Mouse (Mus musculus) intestine, postnatal 0 days (tissue): ENCODE measurements at regions not wholly inside any gene's neighbourhood (a gene's known extent, or its start where the extent isn't known, plus 50 kb on each side); places are given as distances from the start of the nearest gene placed in this dataset.
"Not testable (repeated sequence)": the region's sequence is repeated elsewhere in the genome, so short reads cannot be mapped to it uniquely, and the experiment has no call there.

ENCODE experiments used
- ATAC-seq: fragments of 200-750 bp; cut with Nextera tagmentation; 2 replicates; pipeline ENCODE4 v1.8.0; 2017; ENCODE audit warnings: mild to moderate bottlenecking, moderate TSS enrichment, moderate library complexity
- H3K27ac ChIP-seq: fragments of 300-500 bp; sonication (generic); 2 replicates; pipeline ENCODE4 v1.5.1; 2014; ENCODE audit warnings: mild to moderate bottlenecking, low read depth, low read length, moderate library complexity
- H3K27me3 ChIP-seq: fragments of 300-500 bp; sonication (generic); replicated peaks from 2 replicates; pipeline ENCODE4 v1.6.1; 2014; ENCODE audit warnings: low read length, mixed read lengths; ENCODE audit not compliant: control insufficient read depth, insufficient read depth
- H3K36me3 ChIP-seq: fragments of 300-500 bp; sonication (generic); 2 replicates; pipeline ENCODE4 v1.6.1; 2014; ENCODE audit warnings: mild to moderate bottlenecking, moderate library complexity; ENCODE audit not compliant: control insufficient read depth, insufficient read depth
- H3K4me1 ChIP-seq: fragments of 300-500 bp; sonication (generic); replicated peaks from 2 replicates; pipeline ENCODE4 v1.6.1; 2014; ENCODE audit warnings: antibody characterized with exemption, low read length, mixed read lengths; ENCODE audit not compliant: control insufficient read depth, insufficient read depth
- H3K4me2 ChIP-seq: fragments of 300-500 bp; sonication (generic); replicated peaks from 2 replicates; pipeline ENCODE4 v1.6.1; 2014; ENCODE audit warnings: low read depth, mild to moderate bottlenecking, moderate library complexity
- H3K4me3 ChIP-seq: fragments of 300-500 bp; sonication (generic); 2 replicates; pipeline ENCODE4 v1.5.1; 2014; ENCODE audit warnings: low read depth, low read length
- H3K9ac ChIP-seq: fragments of 300-500 bp; sonication (generic); 2 replicates; pipeline ENCODE4 v1.6.1; 2014; ENCODE audit warnings: mild to moderate bottlenecking, low read depth, low read length
- H3K9me3 ChIP-seq: fragments of 300-500 bp; sonication (generic); 2 replicates; pipeline ENCODE4 v1.6.1; 2016; ENCODE audit warnings: mixed run types; ENCODE audit not compliant: control insufficient read depth
- CTCF ChIP-seq: sonication (generic); IDR thresholded peaks from 2 replicates; pipeline ENCODE4 v1.5.1; 2016; ENCODE audit warnings: low read depth, mild to moderate bottlenecking, control low read depth, antibody characterized with exemption, moderate library complexity
- WGBS: fragments of 180-500 bp; shearing (Covaris S2); extraction: QIAGEN DNeasy Blood & Tissue Kit; methylation state at CpG from one replicate; pipeline ENCODE4 v1.1.7; 2014; 5-methylcytosine and 5-hydroxymethylcytosine counted together

GRCm38 (mm10) chr1:43301866-43302571 lies 105.2 kb upstream of the Fhl2 start:
- H3K36me3 ChIP-seq: no peaks in the 10 kb centered on the region
- no peak overlapping the region for H3K9ac ChIP-seq
- H3K9me3 ChIP-seq: no peaks in the 10 kb centered on the region
- WGBS: 62% methylated on average over 7 of the region's 7 CpGs
- ATAC-seq: no peak
- no peaks in the 10 kb centered on the region for H3K27me3 ChIP-seq
- H3K4me1 ChIP-seq: 0 out of 2 replicates have a peak, but pooled peaks cover 4% of the 10 kb centered on the region
- no peak overlapping the region for H3K4me2 ChIP-seq
- no peak overlapping the region for H3K4me3 ChIP-seq
- no peak for TF ChIP-seq CTCF
- no peak overlapping the region for H3K27ac ChIP-seq

- no peak for ATAC-seq
- TF ChIP-seq CTCF: no peak
- Histone ChIP-seq H3K27ac (no peak overlapping the region), H3K9me3 (no peaks in the 10 kb centered on the region), H3K4me3 (no peak overlapping the region), H3K36me3 (no peaks in the 10 kb centered on the region), H3K4me1 (0 out of 2 replicates have a peak, but pooled peaks cover 4% of the 10 kb centered on the region), H3K4me2 (no peak overlapping the region), H3K9ac (no peak overlapping the region), H3K27me3 (no peaks in the 10 kb centered on the region)
- 77% methylated on average over 7 of the region's 7 CpGs for WGBS
Measured at GRCm38 (mm10) chr1:43302657-43303056, 105.9 kb upstream of the Fhl2 start.

- no peak overlapping the region for H3K9ac ChIP-seq
- H3K4me1 ChIP-seq: 0 out of 2 replicates have a peak, but pooled peaks cover 4% of the 10 kb centered on the region
- H3K27ac ChIP-seq: peak overlapping the region; percentile 75
- no peaks in the 10 kb centered on the region for H3K27me3 ChIP-seq
- no peaks in the 10 kb centered on the region for H3K9me3 ChIP-seq
- peak overlapping the region; percentile 27; the same call in 1 of the 2 replicates for H3K4me2 ChIP-seq
- H3K4me3 ChIP-seq: no peak overlapping the region
- H3K36me3 ChIP-seq: no peaks in the 10 kb centered on the region
- WGBS: 29% methylated on average over 9 of the region's 9 CpGs
- ATAC-seq: peak; percentile 93
- TF ChIP-seq CTCF: no peak
Measured at GRCm38 (mm10) chr1:43305349-43306278, 108.8 kb upstream of the Fhl2 start.

DNA sequence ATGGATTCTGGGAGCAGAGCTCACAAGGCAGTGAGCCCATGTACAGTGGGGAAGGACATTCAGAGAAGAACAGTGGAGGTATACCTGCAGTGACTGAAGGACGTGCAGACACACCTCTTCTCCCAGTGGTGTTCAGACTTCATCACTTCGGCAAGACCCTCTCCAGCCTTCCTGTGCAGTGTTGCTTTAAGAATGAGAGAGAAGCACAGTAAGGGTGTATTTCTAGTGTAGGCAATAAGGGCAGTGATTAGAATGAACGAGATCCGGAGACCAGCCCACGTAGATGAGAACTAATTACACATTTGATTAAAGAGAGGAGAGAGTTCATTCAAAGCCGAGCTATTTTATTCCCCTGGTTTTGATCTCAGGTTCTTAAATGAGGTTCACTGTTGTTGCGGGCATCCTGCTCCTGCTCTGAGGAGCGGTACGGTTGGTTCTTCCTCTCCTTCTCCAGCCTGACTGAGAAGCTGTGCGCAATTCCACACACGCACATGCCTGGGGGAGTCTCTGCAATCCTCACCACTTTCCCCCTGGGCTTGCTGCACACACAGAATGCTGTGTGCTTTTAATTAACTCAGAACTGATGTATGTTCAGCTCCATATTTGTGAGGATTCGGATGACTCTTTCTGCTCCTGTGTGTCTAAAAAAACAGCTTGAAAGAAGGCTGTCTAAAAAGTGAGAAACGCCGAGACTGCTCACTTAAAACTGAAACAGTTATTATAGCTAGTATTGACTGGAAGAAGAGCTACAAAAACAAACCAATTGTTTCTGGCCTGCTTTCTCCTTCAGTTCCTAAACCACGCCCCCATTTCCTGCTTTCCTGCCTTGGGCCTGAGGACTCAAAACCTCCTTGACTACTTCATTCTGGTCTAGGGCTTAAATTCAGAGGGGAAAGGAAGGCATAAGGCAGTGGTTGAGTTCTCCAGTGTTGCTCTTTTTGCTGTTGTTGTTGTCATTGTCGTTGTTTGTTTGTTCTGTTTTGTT lies 114.2 kb upstream of the Fhl2 start:
- 71% methylated on average over 16 of the region's 16 CpGs for WGBS
- Histone ChIP-seq H3K27me3 (no peaks in the 10 kb centered on the region), H3K27ac (no peak overlapping the region), H3K4me2 (0 out of 2 replicates have a peak overlapping the region, but pooled peaks have one; percentile 4), H3K4me3 (no peak overlapping the region), H3K9me3 (no peaks in the 10 kb centered on the region), H3K9ac (no peak overlapping the region), H3K4me1 (no peaks in the 10 kb centered on the region), H3K36me3 (no peaks in the 10 kb centered on the region)
- no peak for ATAC-seq
- TF ChIP-seq CTCF: no peak

GRCm38 (mm10) chr1:43316331-43316730 lies 119.5 kb upstream of the Fhl2 start:
- H3K27me3 ChIP-seq, H3K27ac ChIP-seq, H3K9ac ChIP-seq, H3K9me3 ChIP-seq, H3K4me2 ChIP-seq, ATAC-seq, H3K4me3 ChIP-seq, H3K4me1 ChIP-seq, H3K36me3 ChIP-seq: not testable (repeated sequence)
- WGBS: 84% methylated on average over 12 of the region's 12 CpGs
